Mouse (Mus musculus) forebrain, postnatal 0 days (tissue): ENCODE data around the gene Tnfrsf1a. TPM values are rescaled to one million over a fixed set of nuclear protein-coding genes. Genes with fewer than 3 reads are reported as not detected.

ENCODE experiments used
- ATAC-seq: fragments of 200-750 bp; cut with Nextera tagmentation; 2 replicates; pipeline ENCODE4 v1.8.0; 2017; ENCODE audit warnings: mild to moderate bottlenecking, moderate library complexity
- DNase-seq: peaks from one replicate; pipeline ENCODE4 v3.0.0-alpha.2; 2015
- H3K27ac ChIP-seq: fragments of 300-500 bp; sonication (generic); 2 replicates; pipeline ENCODE4 v1.5.1; 2014; ENCODE audit warnings: low read depth, mild to moderate bottlenecking, antibody characterized with exemption, low read length, moderate library complexity, mixed read lengths
- H3K27me3 ChIP-seq: fragments of 300-500 bp; sonication (generic); 2 replicates; pipeline ENCODE4 v1.6.1; 2014; ENCODE audit warnings: mild to moderate bottlenecking, low read length, mixed read lengths; ENCODE audit not compliant: insufficient read depth
- H3K36me3 ChIP-seq: fragments of 300-500 bp; sonication (generic); 2 replicates; pipeline ENCODE4 v1.6.1; 2014; ENCODE audit warnings: mild to moderate bottlenecking, moderate library complexity; ENCODE audit not compliant: insufficient read depth
- H3K4me1 ChIP-seq: fragments of 300-500 bp; sonication (generic); 2 replicates; pipeline ENCODE4 v1.6.1; 2014; ENCODE audit warnings: antibody characterized with exemption; ENCODE audit not compliant: insufficient read depth
- H3K4me2 ChIP-seq: fragments of 300-500 bp; sonication (generic); 2 replicates; pipeline ENCODE4 v1.6.1; 2014; ENCODE audit warnings: low read depth, mild to moderate bottlenecking, moderate library complexity
- H3K4me3 ChIP-seq: fragments of 300-500 bp; sonication (generic); 2 replicates; pipeline ENCODE4 v1.5.1; 2014; ENCODE audit warnings: low read depth, low read length, mixed read lengths
- H3K9ac ChIP-seq: fragments of 300-500 bp; sonication (generic); 2 replicates; pipeline ENCODE4 v1.6.1; 2014; ENCODE audit warnings: mild to moderate bottlenecking
- H3K9me3 ChIP-seq: fragments of 300-500 bp; sonication (generic); 2 replicates; pipeline ENCODE4 v1.6.1; 2016; ENCODE audit warnings: low read length
- CTCF ChIP-seq: sonication (generic); IDR thresholded peaks from 2 replicates; pipeline ENCODE4 v1.5.1; 2016; ENCODE audit warnings: antibody characterized with exemption, control low read depth, low read depth
- WGBS: fragments of 180-500 bp; shearing (Covaris S2); extraction: QIAGEN DNeasy Blood & Tissue Kit; methylation state at CpG from one replicate; pipeline ENCODE4 v1.1.7; 2014; 5-methylcytosine and 5-hydroxymethylcytosine counted together
- polyA plus RNA-seq: library from polyadenylated mRNA; unstranded; fragments of >200 nt; fragmentation: Nextera tagmentation; extraction: Ambion mirVana; gene quantifications from 2 replicates; pipeline ENCODE4 v1.2.1, GENCODE M21; 2015
- total RNA-seq: library from RNA; depleted of rRNA; stranded (reverse); fragments of >200 nt; gene quantifications from 2 replicates; pipeline ENCODE4 v1.2.3, GENCODE M21; 2014

The Tnfrsf1a gene
- total and polyA plus RNA-seq, 2 experiments from 2014 or later, result 12.1 to 13.2 TPM

- Histone ChIP-seq H3K9ac (no peak overlapping the region), H3K27me3 (no peaks in the 10 kb centered on the region), H3K4me2 (no peak overlapping the region), H3K4me1 (peaks cover 4% of the 10 kb centered on the region; the same call in 1 of the 2 replicates), H3K9me3 (no peaks in the 10 kb centered on the region), H3K36me3 (no peaks in the 10 kb centered on the region), H3K4me3 (no peak overlapping the region), H3K27ac (no peak overlapping the region)
- ATAC-seq, result no peak
- TF ChIP-seq CTCF, result no peak
- no peak for DNase-seq
- WGBS, result 13% methylated on average over 13 of the region's 13 CpGs
Observed at GRCm38 (mm10) chr6:125308921-125309320, 40.2 kb upstream of the Tnfrsf1a start.

GRCm38 (mm10) chr6:125309406-125309805, 39.8 kb upstream of the Tnfrsf1a start:
- DNase-seq (no peak), ATAC-seq (no peak)
- no peak overlapping the region for H3K27ac ChIP-seq
- H3K36me3 ChIP-seq, result no peaks in the 10 kb centered on the region
- H3K4me1 ChIP-seq, result peaks cover 6% of the 10 kb centered on the region; the same call in 1 of the 2 replicates
- 47% methylated on average over 5 of the region's 5 CpGs for WGBS
- H3K4me3 ChIP-seq, result no peak overlapping the region
- H3K9ac ChIP-seq, result no peak overlapping the region
- H3K27me3 ChIP-seq, result no peaks in the 10 kb centered on the region
- TF ChIP-seq CTCF, result no peak
- H3K4me2 ChIP-seq, result no peak overlapping the region
- H3K9me3 ChIP-seq, result no peaks in the 10 kb centered on the region

GRCm38 (mm10) chr6:125312171-125312570, 37.0 kb upstream of the Tnfrsf1a start:
- TF ChIP-seq CTCF, result no peak
- Histone ChIP-seq H3K27me3 (no peaks in the 10 kb centered on the region), H3K4me1 (peaks cover 6% of the 10 kb centered on the region; the same call in 1 of the 2 replicates), H3K4me3 (no peak overlapping the region), H3K27ac (no peak overlapping the region), H3K4me2 (peak overlapping the region; percentile 53; the same call in 1 of the 2 replicates), H3K9ac (no peak overlapping the region), H3K36me3 (no peaks in the 10 kb centered on the region), H3K9me3 (no peaks in the 10 kb centered on the region)
- DNase-seq (no peak), ATAC-seq (no peak)
- 90% methylated on average over 9 of the region's 9 CpGs for WGBS

GRCm38 (mm10) chr6:125312581-125313355, 36.4 kb upstream of the Tnfrsf1a start:
- Histone ChIP-seq H3K36me3 (no peaks in the 10 kb centered on the region), H3K9ac (peak overlapping the region; percentile 51; the same call in 1 of the 2 replicates), H3K4me1 (peaks cover 6% of the 10 kb centered on the region; the same call in 1 of the 2 replicates), H3K27me3 (no peaks in the 10 kb centered on the region), H3K4me2 (peak overlapping the region; percentile 53), H3K27ac (no peak overlapping the region), H3K4me3 (peak overlapping the region; percentile 32; the same call in 1 of the 2 replicates), H3K9me3 (no peaks in the 10 kb centered on the region)
- WGBS, result 74% methylated on average over 22 of the region's 22 CpGs
- TF ChIP-seq CTCF, result no peak
- ATAC-seq (no peak), DNase-seq (no peak)

- Histone ChIP-seq H3K27me3 (no peaks in the 10 kb centered on the region), H3K27ac (no peak within 1 kb of the TSS), H3K4me2 (peak within 1 kb of the TSS; percentile 53), H3K9ac (peak within 1 kb of the TSS; percentile 51), H3K36me3 (no peaks in the 10 kb centered on the region), H3K9me3 (no peaks in the 10 kb centered on the region), H3K4me1 (peaks cover 6% of the 10 kb centered on the region; the same call in 1 of the 2 replicates), H3K4me3 (peak within 1 kb of the TSS; percentile 32)
- ATAC-seq, result peak; percentile 79
- WGBS, result 7% methylated on average over 42 of the region's 46 CpGs
- DNase-seq, result peak; percentile 51
- no peak for TF ChIP-seq CTCF
Observed at GRCm38 (mm10) chr6:125313546-125314230, 35.5 kb upstream of the Tnfrsf1a start, which contains the start of gene Ltbr. Gene Ltbr, minus strand, starts transcription at chr6:125313885.

- Histone ChIP-seq H3K36me3 (no peaks in the 10 kb centered on the region), H3K4me1 (peaks cover 6% of the 10 kb centered on the region; the same call in 1 of the 2 replicates), H3K4me3 (no peak overlapping the region), H3K27ac (no peak overlapping the region), H3K27me3 (no peaks in the 10 kb centered on the region), H3K4me2 (peak overlapping the region; percentile 53), H3K9ac (peak overlapping the region; percentile 51), H3K9me3 (no peaks in the 10 kb centered on the region)
- WGBS, result 64% methylated on average over 7 of the region's 7 CpGs
- no peak for TF ChIP-seq CTCF
- no peak for DNase-seq
- ATAC-seq, result peak; percentile 21; the same call in 1 of the 2 replicates
Observed at GRCm38 (mm10) chr6:125314231-125314563, 35.0 kb upstream of the Tnfrsf1a start.

GRCm38 (mm10) chr6:125314746-125315145, 34.4 kb upstream of the Tnfrsf1a start:
- Histone ChIP-seq H3K36me3 (no peaks in the 10 kb centered on the region), H3K9me3 (no peaks in the 10 kb centered on the region), H3K27me3 (no peaks in the 10 kb centered on the region), H3K27ac (no peak overlapping the region), H3K9ac (no peak overlapping the region), H3K4me2 (no peak overlapping the region), H3K4me3 (no peak overlapping the region), H3K4me1 (peaks cover 6% of the 10 kb centered on the region; the same call in 1 of the 2 replicates)
- DNase-seq (no peak), ATAC-seq (no peak)
- 75% methylated on average over 6 of the region's 6 CpGs for WGBS
- no peak for TF ChIP-seq CTCF
